Mouse (Mus musculus): ENCODE data around the gene Zcchc17. TPM values are rescaled to one million over a fixed set of nuclear protein-coding genes. Genes with fewer than 3 reads are reported as not detected.
A peak's percentile ranks its signal among the peaks of the same experiment; 100 is the strongest.

Zcchc17 gene
- polyA plus RNA-seq, 1 experiment: 24.0 TPM

- Histone ChIP-seq H3K4me2 (ENCODE audit: low read depth) (peak within 1 kb of the TSS; percentile 73), H3K79me2 (ENCODE audit: control insufficient read depth, insufficient read depth) (no peaks in the 10 kb centered on the region), H3ac (ENCODE audit: control insufficient read depth, insufficient read length) (peak within 1 kb of the TSS; percentile 26), H3K4me3 (peak within 1 kb of the TSS; percentile 29), H3K27me3 (ENCODE audit: control insufficient read depth, insufficient read depth, insufficient read length) (no peaks in the 10 kb centered on the region), H3K36me3 (ENCODE audit: control insufficient read depth, insufficient read depth) (no peaks in the 10 kb centered on the region)
- TF ChIP-seq MAX (IDR thresholded peaks at IDR 0.05; ENCODE audit: low read depth): no peak
- no peak for TF ChIP-seq POLR2AphosphoS2 (IDR thresholded peaks at IDR 0.05; ENCODE audit: insufficient read length, low read depth)
- peak; percentile 19 for TF ChIP-seq USF1 (IDR thresholded peaks at IDR 0.05; ENCODE audit: low read depth)
- TF ChIP-seq POLR2A (IDR thresholded peaks at IDR 0.05; ENCODE audit: insufficient read length, low read depth): peak; percentile 41
- peak in 1 of 3 experiments; percentile 18 for TF ChIP-seq MYOG (IDR thresholded peaks at IDR 0.05; ENCODE audit: control insufficient read depth in 1 of 3, insufficient read depth in 1 of 3, insufficient read length in 2 of 3, low read depth in 2 of 3)
Observed at GRCm38 (mm10) chr4:130308231-130309081, 51.3 kb downstream of the Zcchc17 start, which contains the start of the genes Fabp3 and Gm10570. TSS of gene Fabp3 (plus strand) at chr4:130308595. TSS of gene Gm10570 (minus strand) at chr4:130308674.

DNA sequence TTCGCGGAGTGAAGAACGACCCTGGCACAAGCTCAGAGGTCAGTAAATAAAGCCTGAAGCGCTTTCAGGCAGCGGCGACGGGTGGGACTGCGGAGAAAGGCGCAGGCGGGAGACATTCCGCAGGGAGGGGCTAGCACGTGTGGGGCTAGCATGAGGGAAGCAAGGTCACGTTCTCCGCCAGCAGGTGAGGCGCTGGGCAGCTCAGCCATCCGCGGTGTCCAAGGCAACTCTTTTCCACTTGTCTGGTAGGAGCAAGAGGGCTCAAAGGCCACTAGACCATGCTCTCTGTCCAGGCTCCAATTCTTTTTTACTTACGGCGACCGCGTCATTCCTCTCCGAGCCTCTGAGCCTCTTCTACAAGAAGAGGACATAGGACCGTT is 51.9 kb downstream of the Zcchc17 start:
- no peaks in the 10 kb centered on the region for H3K27me3 ChIP-seq (ENCODE audit: control insufficient read depth, insufficient read depth, insufficient read length)
- TF ChIP-seq POLR2AphosphoS2 (IDR thresholded peaks at IDR 0.05; ENCODE audit: insufficient read length, low read depth) (no peak), TCF12 (IDR thresholded peaks at IDR 0.05; ENCODE audit: insufficient read depth, poor library complexity, severe bottlenecking) (no peak), CEBPB (IDR thresholded peaks at IDR 0.05; ENCODE audit: insufficient read depth, poor library complexity, severe bottlenecking) (no peak), REST (IDR thresholded peaks at IDR 0.05; ENCODE audit: insufficient read depth, insufficient read length) (no peak), USF1 (IDR thresholded peaks at IDR 0.05; ENCODE audit: low read depth) (no peak), SRF (IDR thresholded peaks at IDR 0.05; ENCODE audit: control insufficient read depth, insufficient read length, low read depth) (no peak), MYOG (IDR thresholded peaks at IDR 0.05; ENCODE audit: control insufficient read depth in 1 of 3, insufficient read depth in 1 of 3, insufficient read length in 2 of 3, low read depth in 2 of 3) (peak in 1 of 3 experiments; percentile 38), POLR2A (IDR thresholded peaks at IDR 0.05; ENCODE audit: insufficient read length, low read depth) (no peak), MAX (IDR thresholded peaks at IDR 0.05; ENCODE audit: low read depth) (no peak), TCF3 (IDR thresholded peaks at IDR 0.05; ENCODE audit: insufficient read length, low read depth) (no peak), E2F4 (IDR thresholded peaks at IDR 0.05; ENCODE audit: insufficient read depth) (no peak), MYOD1 (IDR thresholded peaks at IDR 0.05; ENCODE audit: control insufficient read depth in 1 of 3, insufficient read length in 2 of 3, low read depth in 2 of 3) (peak in 1 of 3 experiments; percentile 51)
- H3K36me3 ChIP-seq (ENCODE audit: control insufficient read depth, insufficient read depth): no peaks in the 10 kb centered on the region
- no peak overlapping the region for H3ac ChIP-seq (ENCODE audit: control insufficient read depth, insufficient read length)
- no peaks in the 10 kb centered on the region for H3K79me2 ChIP-seq (ENCODE audit: control insufficient read depth, insufficient read depth)
- peak overlapping the region; percentile 29 for H3K4me3 ChIP-seq
- peak overlapping the region; percentile 73 for H3K4me2 ChIP-seq (ENCODE audit: low read depth)

DNA sequence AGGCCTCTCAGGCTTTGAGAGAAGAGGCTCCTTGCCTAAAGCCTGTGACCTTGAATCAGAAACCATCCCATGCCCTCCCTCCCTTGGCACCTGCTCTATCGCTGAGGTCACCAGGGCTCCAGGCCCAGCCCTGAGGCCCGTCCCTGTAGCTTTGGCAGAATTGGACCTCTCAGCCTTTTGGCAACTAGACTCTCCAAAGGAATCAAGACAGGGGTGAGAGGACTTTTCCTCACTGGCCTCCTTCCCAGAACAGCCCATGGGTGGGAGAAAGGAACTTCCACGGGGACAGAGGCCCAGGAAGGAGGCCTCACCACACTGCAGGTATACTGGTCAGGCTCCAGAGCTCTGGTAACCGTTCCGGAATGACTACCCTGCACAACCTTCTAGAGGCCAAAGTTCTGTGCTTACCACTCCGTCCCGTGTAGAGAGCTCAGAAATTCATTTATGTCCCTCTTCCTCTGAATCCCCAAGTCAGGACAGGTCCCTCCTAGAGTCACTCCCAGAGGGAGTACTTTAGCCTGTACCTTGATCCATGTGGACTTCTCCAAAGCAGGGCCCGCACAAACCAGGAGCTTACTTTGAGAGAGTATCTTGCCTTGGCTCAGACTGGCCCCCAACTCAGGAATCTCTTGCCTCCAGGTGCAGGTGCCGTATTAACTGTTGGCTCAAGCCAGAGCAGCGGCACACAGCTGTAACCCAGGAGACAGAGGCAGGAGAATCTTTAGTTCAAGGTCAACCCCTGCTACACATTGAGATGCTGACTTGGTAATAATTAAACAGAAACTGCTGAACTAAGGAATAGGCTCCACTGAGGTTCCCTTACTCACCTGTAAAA is 52.7 kb downstream of the Zcchc17 start:
- Histone ChIP-seq H3K4me2 (ENCODE audit: low read depth) (no peak overlapping the region), H3ac (ENCODE audit: control insufficient read depth, insufficient read length) (no peak overlapping the region), H3K79me2 (ENCODE audit: control insufficient read depth, insufficient read depth) (no peaks in the 10 kb centered on the region), H3K36me3 (ENCODE audit: control insufficient read depth, insufficient read depth) (no peaks in the 10 kb centered on the region), H3K27me3 (ENCODE audit: control insufficient read depth, insufficient read depth, insufficient read length) (no peaks in the 10 kb centered on the region), H3K4me3 (no peak overlapping the region)
- TF ChIP-seq E2F4 (IDR thresholded peaks at IDR 0.05; ENCODE audit: insufficient read depth): no peak
- peak in 1 of 3 experiments; percentile 8 for TF ChIP-seq MYOD1 (IDR thresholded peaks at IDR 0.05; ENCODE audit: control insufficient read depth in 1 of 3, insufficient read length in 2 of 3, low read depth in 2 of 3)

DNA sequence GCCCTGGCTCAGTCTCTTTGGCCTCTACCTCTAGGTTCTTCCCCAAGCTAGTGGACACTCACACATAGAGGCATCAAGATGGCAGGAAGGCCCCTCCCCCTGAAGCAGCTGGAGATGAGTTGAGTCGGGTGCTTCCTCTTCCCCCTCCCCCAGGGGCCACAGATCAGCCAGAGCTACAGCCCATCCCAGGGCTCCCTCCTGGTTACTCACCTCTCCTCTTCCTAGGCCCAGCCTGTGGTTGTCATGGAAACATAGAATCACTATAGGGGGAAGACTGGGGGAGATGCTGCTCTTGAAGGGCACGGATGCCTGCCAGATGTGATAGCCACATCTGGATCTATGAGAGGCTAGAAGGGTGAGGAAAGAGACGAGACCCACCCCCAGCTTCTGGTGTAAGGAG is 55.0 kb downstream of the Zcchc17 start:
- TF ChIP-seq SRF (IDR thresholded peaks at IDR 0.05; ENCODE audit: control insufficient read depth, insufficient read length, low read depth) (no peak), POLR2AphosphoS2 (IDR thresholded peaks at IDR 0.05; ENCODE audit: insufficient read length, low read depth) (no peak), POLR2A (IDR thresholded peaks at IDR 0.05; ENCODE audit: insufficient read length, low read depth) (no peak), MAX (IDR thresholded peaks at IDR 0.05; ENCODE audit: low read depth) (no peak), MYOD1 (IDR thresholded peaks at IDR 0.05; ENCODE audit: control insufficient read depth in 1 of 3, insufficient read length in 2 of 3, low read depth in 2 of 3) (no peak), USF1 (IDR thresholded peaks at IDR 0.05; ENCODE audit: low read depth) (no peak), TCF3 (IDR thresholded peaks at IDR 0.05; ENCODE audit: insufficient read length, low read depth) (no peak), REST (IDR thresholded peaks at IDR 0.05; ENCODE audit: insufficient read depth, insufficient read length) (no peak), MYOG (IDR thresholded peaks at IDR 0.05; ENCODE audit: control insufficient read depth in 1 of 3, insufficient read depth in 1 of 3, insufficient read length in 2 of 3, low read depth in 2 of 3) (no peak), TCF12 (IDR thresholded peaks at IDR 0.05; ENCODE audit: insufficient read depth, poor library complexity, severe bottlenecking) (no peak)

More for the DNA sequence above, 55.0 kb downstream of the Zcchc17 start:
- Histone ChIP-seq H3K36me3 (ENCODE audit: control insufficient read depth, insufficient read depth) (no peaks in the 10 kb centered on the region), H3K4me2 (ENCODE audit: low read depth) (no peak overlapping the region), H3ac (ENCODE audit: control insufficient read depth, insufficient read length) (no peak overlapping the region), H3K27me3 (ENCODE audit: control insufficient read depth, insufficient read depth, insufficient read length) (no peaks in the 10 kb centered on the region), H3K79me2 (ENCODE audit: control insufficient read depth, insufficient read depth) (no peaks in the 10 kb centered on the region), H3K4me3 (no peak overlapping the region)

All from myocyte (in vitro differentiated cells).